Mouse (Mus musculus) MEL (cell line): ENCODE measurements around the gene Atxn7l1. TPM values are rescaled to one million over a fixed set of nuclear protein-coding genes. Genes with fewer than 3 reads are reported as not detected.

Experiments used
- DNase-seq: peaks from one replicate; pipeline ENCODE4 v3.0.0; 2011; ENCODE audit warnings: low read depth, low spot score
- H3K27ac ChIP-seq: 2 replicates; pipeline ENCODE4 v1.5.1; 2012; ENCODE audit warnings: low read depth, mild to moderate bottlenecking, control low read depth, low read length, moderate library complexity; ENCODE audit not compliant: control insufficient read depth
- H3K27me3 ChIP-seq, 2 experiments: fragments of 150-350 bp in 1 of 2; sonication (generic) in 1 of 2; 2 replicates each; pipeline ENCODE4 v1.6.1; 2012; ENCODE audit warnings: low read length in 2 of 2, mild to moderate bottlenecking in 2 of 2, improper control_type of control experiment in 1 of 2, moderate library complexity in 1 of 2; ENCODE audit not compliant: insufficient read depth in 2 of 2, control insufficient read depth in 1 of 2
- H3K36me3 ChIP-seq, 2 experiments: 2 replicates each; pipeline ENCODE4 v1.6.1; 2012 to 2014; ENCODE audit warnings: low read length in 2 of 2, improper control_type of control experiment in 1 of 2, inconsistent platforms in 1 of 2, mild to moderate bottlenecking in 1 of 2; ENCODE audit not compliant: insufficient read depth in 2 of 2, control insufficient read depth in 1 of 2
- H3K4me1 ChIP-seq, 2 experiments: fragments of 150-350 bp in 1 of 2; sonication (generic) in 1 of 2; 2 replicates each; pipeline ENCODE4 v1.6.1; 2012; ENCODE audit warnings: low read length in 2 of 2, improper control_type of control experiment in 1 of 2, mild to moderate bottlenecking in 1 of 2; ENCODE audit not compliant: insufficient read depth in 2 of 2, control insufficient read depth in 1 of 2
- H3K4me3 ChIP-seq, 2 experiments: fragments of 150-350 bp in 1 of 2; sonication (generic) in 1 of 2; 2 replicates each; pipeline ENCODE4 v1.5.1; 2012; ENCODE audit warnings: low read depth in 2 of 2, low read length in 2 of 2, mild to moderate bottlenecking in 2 of 2, moderate library complexity in 2 of 2, control low read depth in 1 of 2, improper control_type of control experiment in 1 of 2; ENCODE audit not compliant: control insufficient read depth in 1 of 2, insufficient read depth in 1 of 2
- H3K79me2 ChIP-seq: 2 replicates; pipeline ENCODE4 v1.6.1; 2012; ENCODE audit warnings: mild to moderate bottlenecking, low read length, moderate library complexity; ENCODE audit not compliant: control insufficient read depth, poor library complexity, insufficient read depth
- H3K9ac ChIP-seq: 2 replicates; pipeline ENCODE4 v1.6.1; 2012; ENCODE audit warnings: low read depth, mild to moderate bottlenecking, control low read depth, low read length, moderate library complexity; ENCODE audit not compliant: control insufficient read depth, poor library complexity, severe bottlenecking
- H3K9me3 ChIP-seq: fragments of 150-350 bp; sonication (generic); replicated peaks from 2 replicates; pipeline ENCODE4 v1.6.1; 2012; ENCODE audit warnings: mild to moderate bottlenecking, low read length, improper control_type of control experiment, moderate library complexity; ENCODE audit not compliant: insufficient read depth
- BHLHE40 ChIP-seq: IDR thresholded peaks from 2 replicates; pipeline ENCODE4 v1.6.1; 2012; ENCODE audit warnings: low read depth, mild to moderate bottlenecking, inconsistent platforms, low read length, improper control_type of control experiment, borderline replicate concordance
- CHD1 ChIP-seq: IDR thresholded peaks from 2 replicates; pipeline ENCODE4 v1.6.1; 2012; ENCODE audit warnings: low read depth, mild to moderate bottlenecking, inconsistent platforms, low read length, improper control_type of control experiment
- CHD2 ChIP-seq: IDR thresholded peaks from 2 replicates; pipeline ENCODE4 v1.6.1; 2011; ENCODE audit warnings: low read length, improper control_type of control experiment
- ELF1 ChIP-seq: IDR thresholded peaks from 2 replicates; pipeline ENCODE4 v1.6.1; 2014; ENCODE audit warnings: low read depth, mild to moderate bottlenecking, inconsistent platforms, low read length, improper control_type of control experiment, moderate library complexity
- EP300 ChIP-seq, 2 experiments: IDR thresholded peaks; 2 replicates each; pipeline ENCODE4 v1.6.1; 2011; ENCODE audit warnings: improper control_type of control experiment in 2 of 2, low read length in 2 of 2, low read depth in 1 of 2, mild to moderate bottlenecking in 1 of 2
- ETS1 ChIP-seq: IDR thresholded peaks from 2 replicates; pipeline ENCODE4 v1.6.1; 2012; ENCODE audit warnings: low read depth, mild to moderate bottlenecking, inconsistent platforms, low read length, improper control_type of control experiment, moderate library complexity
- GABPA ChIP-seq: IDR thresholded peaks from 2 replicates; pipeline ENCODE4 v1.6.1; 2012; ENCODE audit warnings: low read depth, mild to moderate bottlenecking, inconsistent platforms, low read length, improper control_type of control experiment, moderate library complexity
- JUND ChIP-seq: IDR thresholded peaks from 2 replicates; pipeline ENCODE4 v1.6.1; 2011; ENCODE audit warnings: low read depth, mild to moderate bottlenecking, improper control_type of control experiment, low read length
- KAT2A ChIP-seq: conservative IDR thresholded peaks from 2 replicates; pipeline ENCODE4 v1.6.1; 2012; ENCODE audit warnings: low read depth, low read length, improper control_type of control experiment, inconsistent platforms
- MAFK ChIP-seq: IDR thresholded peaks from 2 replicates; pipeline ENCODE4 v1.6.1; 2011; ENCODE audit warnings: low read depth, mild to moderate bottlenecking, low read length, improper control_type of control experiment, borderline replicate concordance
- MAZ ChIP-seq: IDR thresholded peaks from 2 replicates; pipeline ENCODE4 v1.6.1; 2012; ENCODE audit warnings: low read depth, mild to moderate bottlenecking, inconsistent platforms, low read length, improper control_type of control experiment
- MXI1 ChIP-seq: IDR thresholded peaks from 2 replicates; pipeline ENCODE4 v1.6.1; 2011; ENCODE audit warnings: mild to moderate bottlenecking, low read depth, low read length, improper control_type of control experiment
- MYB ChIP-seq: IDR thresholded peaks from 2 replicates; pipeline ENCODE4 v1.6.1; 2011; ENCODE audit warnings: mild to moderate bottlenecking, low read depth, low read length, improper control_type of control experiment
- POLR2A ChIP-seq, 2 experiments: IDR thresholded peaks; 2 replicates each; pipeline ENCODE4 v1.6.1; 2011 to 2012; ENCODE audit warnings: low read length in 2 of 2, mild to moderate bottlenecking in 2 of 2, control low read depth in 1 of 2, improper control_type of control experiment in 1 of 2, low read depth in 1 of 2, moderate library complexity in 1 of 2; ENCODE audit not compliant: control insufficient read depth in 1 of 2, insufficient read depth in 1 of 2, poor library complexity in 1 of 2
- POLR2AphosphoS2 ChIP-seq: IDR thresholded peaks from 2 replicates; pipeline ENCODE4 v1.6.1; 2011; ENCODE audit warnings: low read length, improper control_type of control experiment
- POLR2AphosphoS5 ChIP-seq: IDR thresholded peaks from 2 replicates; pipeline ENCODE4 v1.6.1; 2012; ENCODE audit warnings: low read depth, borderline replicate concordance, mild to moderate bottlenecking, inconsistent platforms, low read length, moderate library complexity, mixed read lengths
- RAD21 ChIP-seq: IDR thresholded peaks from 2 replicates; pipeline ENCODE4 v1.6.1; 2011; ENCODE audit warnings: mild to moderate bottlenecking, low read depth, low read length, improper control_type of control experiment
- RCOR1 ChIP-seq: IDR thresholded peaks from 2 replicates; pipeline ENCODE4 v1.6.1; 2012; ENCODE audit warnings: low read depth, mild to moderate bottlenecking, inconsistent platforms, low read length, improper control_type of control experiment
- SMC3 ChIP-seq: IDR thresholded peaks from 2 replicates; pipeline ENCODE4 v1.6.1; 2011; ENCODE audit warnings: low read depth, low read length, improper control_type of control experiment
- TAL1 ChIP-seq: IDR thresholded peaks from 2 replicates; pipeline ENCODE4 v1.6.1; 2012; ENCODE audit warnings: mild to moderate bottlenecking, inconsistent platforms, low read length, moderate library complexity, mixed read lengths
- TCF12 ChIP-seq: IDR thresholded peaks from 2 replicates; pipeline ENCODE4 v1.6.1; 2014; ENCODE audit warnings: low read depth, mild to moderate bottlenecking, inconsistent platforms, low read length, improper control_type of control experiment, moderate library complexity
- UBTF ChIP-seq: IDR thresholded peaks from 2 replicates; pipeline ENCODE4 v1.6.1; 2012; ENCODE audit warnings: low read depth, mild to moderate bottlenecking, inconsistent platforms, low read length, improper control_type of control experiment, moderate library complexity, borderline replicate concordance; ENCODE audit not compliant: insufficient read depth
- ZC3H11A ChIP-seq: IDR thresholded peaks from 2 replicates; pipeline ENCODE4 v1.6.1; 2012; ENCODE audit warnings: low read depth, mild to moderate bottlenecking, inconsistent platforms, low read length, improper control_type of control experiment
- ZKSCAN1 ChIP-seq: IDR thresholded peaks from 2 replicates; pipeline ENCODE4 v1.6.1; 2012; ENCODE audit warnings: low read depth, mild to moderate bottlenecking, inconsistent platforms, low read length, improper control_type of control experiment, moderate library complexity
- ZMIZ1 ChIP-seq: IDR thresholded peaks from 2 replicates; pipeline ENCODE4 v1.6.1; 2012; ENCODE audit warnings: low read depth, mild to moderate bottlenecking, inconsistent platforms, low read length, improper control_type of control experiment, moderate library complexity
- ZNF384 ChIP-seq: IDR thresholded peaks from 2 replicates; pipeline ENCODE4 v1.6.1; 2012; ENCODE audit warnings: low read depth, mild to moderate bottlenecking, inconsistent platforms, low read length, improper control_type of control experiment
- polyA plus RNA-seq, 2 experiments: library from polyadenylated mRNA; stranded (reverse) in 1 of 2; unstranded in 1 of 2; fragments of >175 nt in 1 of 2; fragments of >200 nt in 1 of 2; gene quantifications; 2 replicates each; pipeline versions ENCODE4 v1.2.1 to v1.2.4; 2012; ENCODE audit warnings: low replicate concordance in 2 of 2, low read depth in 1 of 2; ENCODE audit not compliant: insufficient read length in 2 of 2, insufficient read depth in 1 of 2, missing spikeins in 1 of 2
- total RNA-seq: library from RNA; depleted of rRNA; stranded (reverse); fragments of 300-350 nt; gene quantifications from 2 replicates; pipeline ENCODE4 v1.2.3, GENCODE M21; 2012

Gene Atxn7l1
- total and polyA plus RNA-seq, 3 experiments = 11.6 to 50.3 TPM; not detected in 1

- TF ChIP-seq UBTF = no peak
- TF ChIP-seq SMC3 = no peak
- TF ChIP-seq GABPA = no peak
- peak; percentile 39 to 74; a peak in 3 of 4 replicates for TF ChIP-seq EP300 (IDR thresholded peaks at IDR 0.05; ENCODE audit: low read depth in 1 of 2, low read length in 2 of 2)
- no peak for TF ChIP-seq MYB
- TF ChIP-seq POLR2AphosphoS5 = no peak
- TF ChIP-seq TAL1 = no peak
- peak; percentile 48; the same call in 1 of the 2 replicates for TF ChIP-seq MAFK
- no peak for TF ChIP-seq CHD1
- peak; percentile 52; the same call in 1 of the 2 replicates for TF ChIP-seq TCF12
- peak; percentile 98 for TF ChIP-seq RCOR1
- no peak for TF ChIP-seq POLR2A (IDR thresholded peaks at IDR 0.05; ENCODE audit: control insufficient read depth in 1 of 2, insufficient read depth in 1 of 2, low read depth in 1 of 2, low read length in 2 of 2, poor library complexity in 1 of 2)
These were observed 18.1 kb upstream of the Atxn7l1 start (continued) for GRCm38 (mm10) chr12:33129410-33129809.

- Histone ChIP-seq H3K27me3 (no peaks in the 10 kb centered on the region), H3K27ac (no peak overlapping the region), H3K4me1 (peaks cover 17 to 34% of the 10 kb centered on the region in 2 experiments), H3K9me3 (no peaks in the 10 kb centered on the region), H3K79me2 (no peaks in the 10 kb centered on the region), H3K4me3 (no peak overlapping the region), H3K36me3 (peaks cover 0 to 22% of the 10 kb centered on the region in 2 experiments; a peak in 2 of 4 replicates), H3K9ac (no peak overlapping the region)
- TF ChIP-seq TAL1 = no peak
- TF ChIP-seq ZNF384 = no peak
- TF ChIP-seq ZKSCAN1 = no peak
- TF ChIP-seq ETS1 = no peak
- DNase-seq = no peak
These were observed 17.1 kb upstream of the Atxn7l1 start for GRCm38 (mm10) chr12:33130401-33130800.

GRCm38 (mm10) chr12:33131796-33132195 is 15.7 kb upstream of the Atxn7l1 start:
- Histone ChIP-seq H3K9ac (no peak overlapping the region), H3K4me1 (peaks cover 10 to 24% of the 10 kb centered on the region in 2 experiments; a peak in 3 of 4 replicates), H3K27me3 (no peaks in the 10 kb centered on the region), H3K4me3 (no peak overlapping the region), H3K27ac (no peak overlapping the region), H3K9me3 (no peaks in the 10 kb centered on the region), H3K79me2 (no peaks in the 10 kb centered on the region), H3K36me3 (peaks cover 0 to 13% of the 10 kb centered on the region in 2 experiments; a peak in 2 of 4 replicates)
- TF ChIP-seq ZNF384 = no peak
- no peak for TF ChIP-seq ZMIZ1
- TF ChIP-seq BHLHE40 = no peak
- no peak for TF ChIP-seq CHD2
- TF ChIP-seq ETS1 = no peak
- TF ChIP-seq MAFK = no peak
- TF ChIP-seq POLR2AphosphoS2 = no peak
- no peak for TF ChIP-seq EP300 (IDR thresholded peaks at IDR 0.05; ENCODE audit: low read depth in 1 of 2, low read length in 2 of 2)
- TF ChIP-seq MXI1 = no peak
- TF ChIP-seq ZC3H11A = no peak
- no peak for TF ChIP-seq RAD21
- TF ChIP-seq ELF1 = no peak
- no peak for TF ChIP-seq UBTF
- no peak for TF ChIP-seq TAL1
- TF ChIP-seq SMC3 = no peak
- TF ChIP-seq KAT2A = no peak
- TF ChIP-seq MAZ = no peak
- TF ChIP-seq JUND = no peak
- no peak for DNase-seq
